Mouse (Mus musculus): ENCODE results near the gene Nkain1. TPM values are rescaled to one million over a fixed set of nuclear protein-coding genes. Genes with fewer than 3 reads are reported as not detected.

Nkain1 gene
- 10 to 100 TPM; 11.5 to 17.9 TPM for total RNA-seq (2021)
- long read RNA-seq, experiment 1, partial matches to known transcripts, result 0 of 3 reads
- long read RNA-seq, experiment 1, other reads (novel, unspliced or antisense), result 0 of 3 reads
- long read RNA-seq, experiment 2, partial matches to known transcripts, result 0 of 4 reads
- long read RNA-seq, experiment 2, other reads (novel, unspliced or antisense), result 2 of 4 reads

GRCm38 (mm10) chr4:130574048-130574413 is at the start of gene Nkain1:
Gene Nkain1, minus strand, starts transcription at chr4:130574173.
- H3K4me3 ChIP-seq, result peak within 1 kb of the TSS; percentile 83
- peak within 1 kb of the TSS; percentile 81 for H3K27ac ChIP-seq
- peak; percentile 73 for DNase-seq
- no peak for TF ChIP-seq CTCF (IDR thresholded peaks at IDR 0.05)
- intact Hi-C loops (cut with DNase I), result no loop called here

- intact Hi-C loops (cut with DNase I), result no loop called here
- no peak for TF ChIP-seq CTCF (IDR thresholded peaks at IDR 0.05)
- H3K27ac ChIP-seq, result no peak overlapping the region
- no peak overlapping the region for H3K4me3 ChIP-seq
- no peak for DNase-seq
Observed at GRCm38 (mm10) chr4:130578734-130579274, 4.8 kb upstream of the Nkain1 start.

GRCm38 (mm10) chr4:130577081-130577480 is 3.1 kb upstream of the Nkain1 start:
- Histone ChIP-seq H3K4me3 (no peak overlapping the region), H3K27ac (no peak overlapping the region)
- intact Hi-C loops (cut with DNase I), result no loop called here

GRCm38 (mm10) chr4:130576247-130576931 is 2.4 kb upstream of the Nkain1 start:
- no peak overlapping the region for H3K4me3 ChIP-seq
- no peak for TF ChIP-seq CTCF (IDR thresholded peaks at IDR 0.05)
- H3K27ac ChIP-seq, result no peak overlapping the region
- intact Hi-C loops (cut with DNase I), result no loop called here
- no peak for DNase-seq

More at GRCm38 (mm10) chr4:130577081-130577480, 3.1 kb upstream of the Nkain1 start:
- no peak for TF ChIP-seq CTCF (IDR thresholded peaks at IDR 0.05)
- DNase-seq, result no peak

- peak overlapping the region; percentile 81 for H3K27ac ChIP-seq
- intact Hi-C loops (cut with DNase I), result no loop called here
- DNase-seq, result no peak
- H3K4me3 ChIP-seq, result no peak overlapping the region
- TF ChIP-seq CTCF (IDR thresholded peaks at IDR 0.05), result no peak
Observed at GRCm38 (mm10) chr4:130575533-130575932, 1.6 kb upstream of the Nkain1 start.

- DNase-seq, result peak; percentile 38
- intact Hi-C loops (cut with DNase I), result no loop called here
- TF ChIP-seq CTCF (IDR thresholded peaks at IDR 0.05), result no peak
- no peak overlapping the region for H3K4me3 ChIP-seq
- H3K27ac ChIP-seq, result peak overlapping the region; percentile 81
Observed at GRCm38 (mm10) chr4:130574861-130575460, 988 bp upstream of the Nkain1 start.

- TF ChIP-seq CTCF (IDR thresholded peaks at IDR 0.05), result no peak; the same call in 1 of the 2 replicates
- intact Hi-C loops (cut with DNase I), result no loop called here
- Histone ChIP-seq H3K27ac (peak overlapping the region; percentile 53), H3K4me3 (peak overlapping the region; percentile 83)
- peak; percentile 48 for DNase-seq
Observed at GRCm38 (mm10) chr4:130573351-130574047, 474 bp downstream of the Nkain1 start.

GRCm38 (mm10) chr4:130573012-130573350 is 992 bp downstream of the Nkain1 start:
- intact Hi-C loops (cut with DNase I), result no loop called here
- DNase-seq, result no peak
- Histone ChIP-seq H3K4me3 (peak overlapping the region; percentile 83), H3K27ac (no peak overlapping the region; the same call in 1 of the 2 replicates)
- no peak for TF ChIP-seq CTCF (IDR thresholded peaks at IDR 0.05)

GRCm38 (mm10) chr4:130572545-130572944 is 1.4 kb downstream of the Nkain1 start:
- no peak overlapping the region for H3K4me3 ChIP-seq
- no peak for TF ChIP-seq CTCF (IDR thresholded peaks at IDR 0.05)
- no peak overlapping the region for H3K27ac ChIP-seq
- intact Hi-C loops (cut with DNase I), result no loop called here
- no peak for DNase-seq

- no peak for DNase-seq
- H3K4me3 ChIP-seq, result no peak overlapping the region
- TF ChIP-seq CTCF (IDR thresholded peaks at IDR 0.05), result no peak
- intact Hi-C loops (cut with DNase I), result no loop called here
- no peak overlapping the region for H3K27ac ChIP-seq
Observed at GRCm38 (mm10) chr4:130570941-130571720, 2.8 kb downstream of the Nkain1 start.

- H3K27ac ChIP-seq, result no peak overlapping the region
- no peak for TF ChIP-seq CTCF (IDR thresholded peaks at IDR 0.05)
- intact Hi-C loops (cut with DNase I), result no loop called here
- H3K4me3 ChIP-seq, result no peak overlapping the region
- no peak for DNase-seq
Observed at GRCm38 (mm10) chr4:130568043-130568978, 5.7 kb downstream of the Nkain1 start.
